Mouse (Mus musculus) lung, postnatal 0 days (tissue): Measurements from ENCODE around the gene Ntn4. TPM values are rescaled to one million over a fixed set of nuclear protein-coding genes. Genes with fewer than 3 reads are reported as not detected.
A peak's percentile ranks its signal among the peaks of the same experiment; 100 is the strongest.

ENCODE experiments used
- ATAC-seq: fragments of 200-750 bp; cut with Nextera tagmentation; 2 replicates; pipeline ENCODE4 v1.8.0; 2017; ENCODE audit warnings: moderate library complexity
- DNase-seq: peaks from one replicate; pipeline ENCODE4 v3.0.0-alpha.2; 2016; ENCODE audit warnings: low spot score
- H3K27ac ChIP-seq: fragments of 300-500 bp; sonication (generic); 2 replicates; pipeline ENCODE4 v1.5.1; 2014; ENCODE audit warnings: antibody characterized with exemption, mild to moderate bottlenecking, low read length, mixed read lengths
- H3K27me3 ChIP-seq: fragments of 300-500 bp; sonication (generic); replicated peaks from 2 replicates; pipeline ENCODE4 v1.6.1; 2014; ENCODE audit warnings: low read length, mixed read lengths; ENCODE audit not compliant: insufficient read depth
- H3K36me3 ChIP-seq: fragments of 300-500 bp; sonication (generic); 2 replicates; pipeline ENCODE4 v1.6.1; 2014; ENCODE audit warnings: low read length, mixed read lengths; ENCODE audit not compliant: insufficient read depth
- H3K4me1 ChIP-seq: fragments of 300-500 bp; sonication (generic); 2 replicates; pipeline ENCODE4 v1.6.1; 2014; ENCODE audit warnings: antibody characterized with exemption, low read depth, low read length, mixed read lengths; ENCODE audit not compliant: insufficient read depth
- H3K4me2 ChIP-seq: fragments of 300-500 bp; sonication (generic); replicated peaks from 2 replicates; pipeline ENCODE4 v1.6.1; 2014; ENCODE audit warnings: low read depth, mild to moderate bottlenecking, low read length, moderate library complexity, mixed read lengths
- H3K4me3 ChIP-seq: fragments of 300-500 bp; sonication (generic); 2 replicates; pipeline ENCODE4 v1.5.1; 2014; ENCODE audit warnings: low read depth, low read length
- H3K9ac ChIP-seq: fragments of 300-500 bp; sonication (generic); replicated peaks from 2 replicates; pipeline ENCODE4 v1.6.1; 2014; ENCODE audit warnings: low read depth, mild to moderate bottlenecking
- H3K9me3 ChIP-seq: fragments of 300-500 bp; sonication (generic); 2 replicates; pipeline ENCODE4 v1.6.1; 2016; ENCODE audit warnings: low read length, mixed read lengths
- CTCF ChIP-seq: IDR thresholded peaks from 2 replicates; pipeline ENCODE4 v1.5.1; 2016; ENCODE audit warnings: antibody characterized with exemption, mild to moderate bottlenecking
- EP300 ChIP-seq: IDR thresholded peaks from 2 replicates; pipeline ENCODE4 v1.6.1; 2016; ENCODE audit warnings: antibody characterized with exemption, mild to moderate bottlenecking, control low read depth
- WGBS: fragments of 180-500 bp; shearing (Covaris S2); extraction: QIAGEN DNeasy Blood & Tissue Kit; methylation state at CpG from one replicate; pipeline ENCODE4 v1.1.7; 2014; 5-methylcytosine and 5-hydroxymethylcytosine counted together
- polyA plus RNA-seq: library from polyadenylated mRNA; unstranded; fragments of >200 nt; fragmentation: Nextera tagmentation; extraction: Ambion mirVana; gene quantifications from 2 replicates; pipeline ENCODE4 v1.2.1, GENCODE M21; 2015

The Ntn4 gene
- polyA plus RNA-seq, 1 experiment from 2014 or later = 1.4 TPM

DNA sequence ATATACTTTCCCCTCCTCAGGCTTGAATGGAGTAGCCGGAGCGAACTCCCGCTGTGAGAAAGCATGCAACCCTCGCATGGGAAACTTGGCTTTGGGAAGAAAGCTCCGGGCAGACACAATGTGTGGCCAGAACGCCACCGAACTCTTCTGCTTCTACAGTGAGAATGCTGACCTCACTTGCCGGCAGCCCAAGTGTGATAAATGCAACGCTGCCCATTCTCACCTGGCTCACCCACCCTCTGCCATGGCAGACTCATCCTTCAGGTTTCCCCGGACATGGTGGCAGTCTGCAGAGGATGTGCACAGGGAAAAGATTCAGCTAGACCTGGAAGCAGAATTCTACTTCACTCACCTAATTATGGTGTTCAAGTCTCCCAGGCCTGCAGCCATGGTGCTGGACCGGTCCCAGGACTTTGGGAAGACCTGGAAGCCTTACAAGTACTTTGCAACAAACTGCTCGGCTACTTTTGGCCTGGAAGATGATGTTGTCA is 4.0 kb downstream of the Ntn4 start:
- no peaks in the 10 kb centered on the region for H3K9me3 ChIP-seq
- no peak overlapping the region for H3K9ac ChIP-seq
- H3K36me3 ChIP-seq = no peaks in the 10 kb centered on the region
- TF ChIP-seq EP300 (no peak), CTCF (no peak)
- H3K27me3 ChIP-seq = 0 out of 2 replicates have a peak, but pooled peaks cover 6% of the 10 kb centered on the region
- no peak for DNase-seq
- no peak overlapping the region for H3K27ac ChIP-seq
- ATAC-seq = no peak
- H3K4me1 ChIP-seq = peaks cover 7% of the 10 kb centered on the region; the same call in 1 of the 2 replicates
- no peak overlapping the region for H3K4me2 ChIP-seq
- H3K4me3 ChIP-seq = no peak overlapping the region
- 81% methylated on average over 12 of the region's 12 CpGs for WGBS

- no peak for ATAC-seq
- no peak for TF ChIP-seq EP300
- TF ChIP-seq CTCF = no peak
Measured at GRCm38 (mm10) chr10:93647655-93648561, 7.4 kb downstream of the Ntn4 start.

GRCm38 (mm10) chr10:93648598-93649102 is 8.2 kb downstream of the Ntn4 start:
- TF ChIP-seq CTCF (no peak), EP300 (no peak)
- 80% methylated on average over 8 of the region's 8 CpGs for WGBS
- Histone ChIP-seq H3K4me2 (no peak overlapping the region), H3K36me3 (no peaks in the 10 kb centered on the region), H3K9ac (no peak overlapping the region), H3K4me3 (no peak overlapping the region), H3K27me3 (no peaks in the 10 kb centered on the region), H3K4me1 (no peaks in the 10 kb centered on the region), H3K27ac (no peak overlapping the region), H3K9me3 (no peaks in the 10 kb centered on the region)
- no peak for DNase-seq
- ATAC-seq = no peak

More at GRCm38 (mm10) chr10:93647655-93648561, 7.4 kb downstream of the Ntn4 start:
- Histone ChIP-seq H3K27ac (no peak overlapping the region), H3K4me3 (no peak overlapping the region), H3K27me3 (no peaks in the 10 kb centered on the region), H3K4me1 (no peaks in the 10 kb centered on the region), H3K9me3 (no peaks in the 10 kb centered on the region), H3K36me3 (no peaks in the 10 kb centered on the region), H3K4me2 (no peak overlapping the region), H3K9ac (no peak overlapping the region)
- no peak for DNase-seq
- 56% methylated on average over 10 of the region's 10 CpGs for whole genome bisulfite sequencing

GRCm38 (mm10) chr10:93649127-93649526 is 8.6 kb downstream of the Ntn4 start:
- no peak for DNase-seq
- TF ChIP-seq EP300 (no peak), CTCF (peak; percentile 22)
- H3K27me3 ChIP-seq = no peaks in the 10 kb centered on the region
- H3K9ac ChIP-seq = no peak overlapping the region
- H3K4me3 ChIP-seq = no peak overlapping the region
- H3K27ac ChIP-seq = no peak overlapping the region
- no peak overlapping the region for H3K4me2 ChIP-seq
- H3K9me3 ChIP-seq = no peaks in the 10 kb centered on the region
- H3K4me1 ChIP-seq = no peaks in the 10 kb centered on the region
- ATAC-seq = no peak
- no peaks in the 10 kb centered on the region for H3K36me3 ChIP-seq
- 84% methylated on average over 5 of the region's 5 CpGs for WGBS

GRCm38 (mm10) chr10:93649600-93649999 is 9.1 kb downstream of the Ntn4 start:
- Histone ChIP-seq H3K27me3 (no peaks in the 10 kb centered on the region), H3K4me1 (no peaks in the 10 kb centered on the region), H3K9ac (no peak overlapping the region), H3K4me3 (no peak overlapping the region), H3K4me2 (no peak overlapping the region), H3K9me3 (no peaks in the 10 kb centered on the region), H3K36me3 (no peaks in the 10 kb centered on the region), H3K27ac (no peak overlapping the region)
- TF ChIP-seq CTCF (no peak), EP300 (no peak)
- 94% methylated on average over 5 of the region's 5 CpGs for WGBS
- DNase-seq = no peak
- no peak for ATAC-seq

DNA sequence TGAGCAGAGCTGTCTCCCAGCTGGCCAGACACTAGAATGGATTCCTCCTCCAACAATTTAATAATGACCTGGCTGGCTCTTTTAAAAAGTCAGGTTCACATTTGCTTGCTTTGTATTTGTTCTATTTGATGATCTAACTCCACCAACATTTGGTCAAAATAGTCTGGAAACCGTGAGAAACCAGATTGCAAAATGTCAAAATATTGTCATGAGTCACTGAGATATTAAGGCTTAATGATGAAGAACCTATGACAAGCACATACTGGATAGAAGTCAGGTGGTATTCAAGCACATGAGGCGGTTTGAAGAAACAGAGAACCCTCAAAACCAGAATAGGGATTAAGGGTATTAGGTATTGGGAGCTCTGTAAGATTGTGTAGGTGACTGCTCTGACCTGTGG is 12.8 kb downstream of the Ntn4 start:
- DNase-seq = no peak
- ATAC-seq = no peak
- Histone ChIP-seq H3K4me1 (no peaks in the 10 kb centered on the region), H3K27ac (no peak overlapping the region), H3K9me3 (no peaks in the 10 kb centered on the region), H3K4me2 (no peak overlapping the region), H3K9ac (no peak overlapping the region), H3K4me3 (no peak overlapping the region), H3K36me3 (no peaks in the 10 kb centered on the region), H3K27me3 (no peaks in the 10 kb centered on the region)
- WGBS = 60% methylated on average over 2 of the region's 2 CpGs
- TF ChIP-seq CTCF (no peak), EP300 (no peak)
